Mouse (Mus musculus) E14TG2a.4 (cell line): ENCODE measurements around the gene Cntnap1.

Source experiments
- CTCF ChIP-seq: conservative IDR thresholded peaks from 2 replicates; pipeline ENCODE4 v1.5.1; 2014; ENCODE audit warnings: low read length
- NANOG ChIP-seq: IDR thresholded peaks from 2 replicates; pipeline ENCODE4 v1.6.1; 2014; ENCODE audit warnings: borderline replicate concordance, low read length, mixed read lengths

- no peak for TF ChIP-seq CTCF
- TF ChIP-seq NANOG: no peak
These were observed 12.6 kb downstream of the Cntnap1 start for GRCm38 (mm10) chr11:101182771-101183517.
